19 mouse cellular contexts compared by ENCODE assay signal in the genomic region with DNA sequence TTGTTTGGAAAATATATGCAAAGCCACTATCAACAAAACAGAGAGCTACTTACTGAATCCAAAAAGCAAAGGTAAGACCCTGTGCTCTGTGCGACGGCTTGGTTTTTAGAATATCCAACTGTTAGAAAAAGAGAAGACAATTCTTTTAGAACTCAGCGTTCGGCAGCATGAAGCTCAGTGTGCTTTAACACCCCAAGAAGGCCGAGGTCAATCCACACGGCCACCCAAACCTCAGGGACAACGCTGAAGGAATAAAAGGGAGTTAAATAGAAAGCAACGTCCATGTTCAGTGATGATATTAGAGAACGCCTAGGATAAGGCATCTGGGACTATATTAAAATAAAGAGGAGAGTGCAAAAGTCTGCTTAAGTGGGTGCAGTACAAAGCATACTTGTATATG.
"Had no signal": no experiment of that assay in that cellular context is flagged by ENCODE, and none has a peak within 500 bp of the region (broad histone marks: within the 10 kb centered on the region; RNA-seq: fewer than 3 reads in every experiment).

No protein-coding gene starts in this region.

- DNase-seq: gastrocnemius, postnatal 14 days; heart, postnatal 4 days; kidney, adult 18-20 months; kidney, adult 8-10 months; kidney, postnatal 10 days; kidney, postnatal 25 days; kidney, postnatal 4 days; liver; liver, embryonic 13.5 days had no signal

- H3K4me3 ChIP-seq: heart, adult 2 months; hindbrain, embryonic 10.5 days; hindbrain, embryonic 12.5 days; intestine, embryonic 15.5 days; layer of hippocampus, adult 2 months; left cerebral cortex, adult 2 months; limb, embryonic 10.5 days; limb, embryonic 12.5 days; liver, embryonic 13.5 days; liver, embryonic 15.5 days had no signal

- H3K27me3 ChIP-seq: hindbrain, embryonic 12.5 days; intestine, embryonic 15.5 days; limb, embryonic 12.5 days; liver, embryonic 13.5 days; liver, embryonic 15.5 days had no signal

- H3K27ac ChIP-seq: hindbrain, embryonic 10.5 days; hindbrain, embryonic 12.5 days; hindbrain, embryonic 14.5 days; intestine, embryonic 15.5 days; layer of hippocampus, adult 2 months; left cerebral cortex, adult 2 months; limb, embryonic 10.5 days; limb, embryonic 12.5 days; liver, embryonic 13.5 days; liver, embryonic 15.5 days had no signal

- H3K9me3 ChIP-seq: hindbrain, embryonic 10.5 days; hindbrain, embryonic 12.5 days; intestine, embryonic 15.5 days; limb, embryonic 10.5 days; limb, embryonic 12.5 days; liver, embryonic 13.5 days; liver, embryonic 15.5 days had no signal

- H3K4me1 ChIP-seq: hindbrain, embryonic 10.5 days; hindbrain, embryonic 12.5 days; intestine, embryonic 15.5 days; limb, embryonic 10.5 days; limb, embryonic 12.5 days had no signal

- H3K36me3 ChIP-seq: hindbrain, embryonic 12.5 days; intestine, embryonic 15.5 days; liver, embryonic 13.5 days; liver, embryonic 15.5 days had no signal
